Mouse (Mus musculus) ES-Bruce4 (cell line): ENCODE results near the gene Serbp1.

Source experiments
- CTCF ChIP-seq: IDR thresholded peaks from one replicate; pipeline ENCODE4 v1.8.1; 2011; ENCODE audit warnings: low read depth, low read length
- POLR2A ChIP-seq: IDR thresholded peaks from one replicate; pipeline ENCODE4 v1.8.1; 2011; ENCODE audit warnings: low read length; ENCODE audit not compliant: insufficient read depth

GRCm38 (mm10) chr6:67235649-67236048 lies 2.3 kb upstream of the Serbp1 start:
- TF ChIP-seq POLR2A (no peak), CTCF (no peak)
